Mouse (Mus musculus) liver, embryonic 11.5 days (tissue): ENCODE results near the gene Gba. TPM values are rescaled to one million over a fixed set of nuclear protein-coding genes. Genes with fewer than 3 reads are reported as not detected.

Experiments
- ATAC-seq: fragments of 200-750 bp; cut with Nextera tagmentation; replicated peaks from 2 replicates; pipeline ENCODE4 v1.8.0; 2017; ENCODE audit warnings: moderate number of reproducible peaks, mild to moderate bottlenecking, moderate TSS enrichment, moderate library complexity; ENCODE audit not compliant: low FRiP score
- DNase-seq: peaks from one replicate; pipeline ENCODE4 v3.0.0-alpha.2; 2017; ENCODE audit warnings: low spot score
- H3K27ac ChIP-seq: fragments of 300-500 bp; sonication (generic); 2 replicates; pipeline ENCODE4 v1.5.1; 2014; ENCODE audit warnings: mild to moderate bottlenecking, low read depth, low read length, control low read depth
- H3K27me3 ChIP-seq: fragments of 300-500 bp; sonication (generic); replicated peaks from 2 replicates; pipeline ENCODE4 v1.6.1; 2014; ENCODE audit warnings: low read length, mixed read lengths; ENCODE audit not compliant: control insufficient read depth, insufficient read depth
- H3K36me3 ChIP-seq: fragments of 300-500 bp; sonication (generic); 2 replicates; pipeline ENCODE4 v1.6.1; 2014; ENCODE audit warnings: mild to moderate bottlenecking, low read length, moderate library complexity, mixed read lengths; ENCODE audit not compliant: control insufficient read depth, insufficient read depth
- H3K4me1 ChIP-seq: fragments of 300-500 bp; sonication (generic); replicated peaks from 2 replicates; pipeline ENCODE4 v1.6.1; 2014; ENCODE audit warnings: low read length, mixed read lengths; ENCODE audit not compliant: control insufficient read depth, insufficient read depth
- H3K4me2 ChIP-seq: fragments of 300-500 bp; sonication (generic); 2 replicates; pipeline ENCODE4 v1.6.1; 2014; ENCODE audit warnings: mild to moderate bottlenecking, control low read depth, moderate library complexity
- H3K4me3 ChIP-seq: fragments of 300-500 bp; sonication (generic); 2 replicates; pipeline ENCODE4 v1.5.1; 2014; ENCODE audit warnings: low read depth, low read length, control low read depth
- H3K9ac ChIP-seq: fragments of 300-500 bp; sonication (generic); 2 replicates; pipeline ENCODE4 v1.6.1; 2014; ENCODE audit warnings: low read depth, low read length, control low read depth
- H3K9me3 ChIP-seq: fragments of 300-500 bp; sonication (generic); 2 replicates; pipeline ENCODE4 v1.6.1; 2016; ENCODE audit warnings: low read length, inconsistent platforms, mixed read lengths; ENCODE audit not compliant: control insufficient read depth
- whole genome bisulfite sequencing: fragments of 180-500 bp; shearing (Covaris S2); extraction: QIAGEN DNeasy Blood & Tissue Kit; methylation state at CpG from one replicate; pipeline ENCODE4 v1.1.7; 2014; 5-methylcytosine and 5-hydroxymethylcytosine counted together
- polyA plus RNA-seq: library from polyadenylated mRNA; unstranded; fragments of >200 nt; fragmentation: Nextera tagmentation; extraction: Ambion mirVana; gene quantifications from 2 replicates; pipeline ENCODE4 v1.2.1, GENCODE M21; 2014

The Gba gene
- polyA plus RNA-seq, 1 experiment from 2014 or later: 38.5 TPM

DNA sequence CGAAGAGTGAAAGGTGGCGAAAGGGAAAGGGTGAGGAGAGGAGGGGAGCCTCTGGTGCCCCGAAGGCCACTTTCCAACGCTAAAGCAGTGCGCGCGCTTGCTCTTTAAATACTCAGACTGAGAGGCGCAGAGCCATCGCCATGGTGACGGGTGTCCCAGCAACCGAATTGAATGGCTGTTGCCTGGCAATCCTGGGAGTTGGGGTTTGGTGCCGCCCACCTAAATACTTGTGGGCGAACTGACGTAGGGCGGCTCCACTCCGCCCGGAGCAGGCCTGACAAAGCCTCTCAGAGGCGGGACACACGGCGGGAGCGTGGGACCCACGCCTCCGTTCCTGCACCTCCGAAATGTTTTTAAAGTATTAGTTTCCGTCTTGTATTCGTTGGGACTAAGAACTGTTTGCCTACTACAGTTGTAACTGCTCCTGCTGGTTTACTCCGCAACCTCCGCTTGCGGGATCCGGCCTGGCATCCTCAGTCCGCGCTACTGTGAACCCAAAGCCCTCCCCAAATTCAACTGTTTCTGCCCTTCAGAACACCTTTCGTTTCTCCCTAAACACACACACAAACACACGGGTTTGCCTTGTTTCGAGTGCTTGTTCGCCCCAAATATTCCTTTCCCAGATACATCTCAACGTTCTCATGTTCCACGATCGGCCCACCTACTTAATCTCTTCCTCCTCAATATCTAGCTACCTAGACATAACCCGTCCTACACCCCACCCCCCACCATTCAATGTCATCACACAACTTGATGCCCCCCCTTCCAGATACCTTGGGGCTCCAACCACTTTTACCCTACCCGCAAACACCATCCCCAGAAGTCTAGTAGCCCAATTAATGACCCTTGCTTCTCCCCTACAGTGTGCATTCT, 24.8 kb downstream of the Gba start:
- Histone ChIP-seq H3K9ac (0 out of 2 replicates have a peak overlapping the region, but pooled peaks have one; percentile 9), H3K4me1 (peaks cover 27% of the 10 kb centered on the region), H3K27ac (no peak overlapping the region), H3K27me3 (peaks cover 44% of the 10 kb centered on the region), H3K9me3 (no peaks in the 10 kb centered on the region), H3K4me2 (peak overlapping the region; percentile 69), H3K4me3 (peak overlapping the region; percentile 45), H3K36me3 (no peaks in the 10 kb centered on the region)
- DNase-seq (peak; percentile 79), ATAC-seq (peak; percentile 53)
- 4% methylated on average over 41 of the region's 41 CpGs for WGBS

DNA sequence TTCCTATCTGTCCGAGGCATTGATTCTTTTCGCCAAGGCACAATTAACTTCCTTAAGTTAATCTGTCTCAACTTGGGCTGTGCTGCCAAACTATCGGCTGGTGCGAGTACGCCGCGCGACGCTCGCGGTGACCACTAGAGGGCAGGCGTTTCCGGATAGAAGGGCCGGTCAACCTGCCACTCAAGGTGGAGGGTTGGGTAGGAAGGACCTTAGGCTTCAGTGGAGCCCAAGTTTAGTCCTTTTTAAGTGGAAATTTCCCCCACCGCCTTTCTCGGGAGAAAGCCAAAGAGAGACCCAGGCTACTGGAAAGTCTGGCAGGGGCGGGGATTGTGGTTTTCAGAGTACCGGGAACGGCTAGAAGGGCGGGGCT, 25.4 kb downstream of the Gba start:
- Histone ChIP-seq H3K4me3 (peak overlapping the region; percentile 45), H3K27me3 (peaks cover 44% of the 10 kb centered on the region), H3K36me3 (no peaks in the 10 kb centered on the region), H3K27ac (no peak overlapping the region), H3K4me2 (peak overlapping the region; percentile 69), H3K4me1 (peaks cover 27% of the 10 kb centered on the region), H3K9me3 (no peaks in the 10 kb centered on the region), H3K9ac (0 out of 2 replicates have a peak overlapping the region, but pooled peaks have one; percentile 8)
- DNase-seq (peak; percentile 83), ATAC-seq (peak; percentile 59)
- WGBS: under 1% methylated on average over 20 of the region's 20 CpGs

DNA sequence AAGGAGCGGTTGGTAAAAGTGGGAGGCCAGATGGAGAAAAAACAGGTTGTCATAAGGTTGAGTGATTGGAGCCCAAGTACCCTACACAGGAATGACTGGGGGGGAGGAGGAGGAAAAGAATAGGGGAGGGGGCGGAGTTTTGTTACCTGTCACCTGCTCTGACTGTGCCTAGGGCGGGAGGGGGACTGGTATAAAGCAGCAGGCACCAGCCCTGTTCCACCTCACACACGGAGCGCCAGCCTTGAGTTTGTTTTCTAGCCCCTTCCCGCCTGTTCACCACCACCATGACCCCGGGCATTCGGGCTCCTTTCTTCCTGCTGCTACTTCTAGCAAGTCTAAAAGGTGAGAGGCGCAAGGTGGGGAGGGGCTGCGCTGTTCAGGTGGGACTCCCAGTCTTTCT, 26.1 kb downstream of the Gba start, which contains the start of gene Muc1:
Gene Muc1, plus strand, starts transcription at position 222 of the 400 bp plus-strand sequence.
- Histone ChIP-seq H3K27me3 (peaks cover 44% of the 10 kb centered on the region), H3K9ac (0 out of 2 replicates have a peak within 1 kb of the TSS, but pooled peaks have one; percentile 8), H3K27ac (no peak within 1 kb of the TSS), H3K4me3 (peak within 1 kb of the TSS; percentile 45), H3K36me3 (no peaks in the 10 kb centered on the region), H3K9me3 (no peaks in the 10 kb centered on the region), H3K4me1 (peaks cover 27% of the 10 kb centered on the region), H3K4me2 (peak within 1 kb of the TSS; percentile 69)
- no peak for DNase-seq
- no peak for ATAC-seq
- WGBS: 31% methylated on average over 10 of the region's 10 CpGs

DNA sequence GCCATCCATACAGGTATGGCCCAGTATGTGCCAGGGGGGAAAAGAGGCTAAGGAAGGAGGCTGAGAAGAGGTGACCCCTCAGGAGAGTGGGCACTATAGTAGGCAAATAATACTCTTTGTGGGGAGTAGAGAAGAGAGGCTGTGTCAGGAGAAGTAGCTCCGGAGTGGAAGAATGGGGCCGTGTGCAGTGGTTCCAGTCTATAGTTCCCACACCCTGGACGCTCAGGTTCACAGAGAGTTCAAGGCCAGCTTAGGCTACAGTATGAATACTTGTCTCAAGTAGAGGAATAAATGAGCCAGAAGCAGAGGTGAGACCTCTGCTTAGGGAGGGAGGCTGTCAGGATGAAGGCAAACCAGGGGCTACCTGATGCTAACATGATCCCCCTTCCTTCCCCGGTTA, 26.5 kb downstream of the Gba start:
- Histone ChIP-seq H3K4me1 (peaks cover 27% of the 10 kb centered on the region), H3K36me3 (no peaks in the 10 kb centered on the region), H3K9ac (no peak overlapping the region), H3K4me3 (no peak overlapping the region), H3K9me3 (no peaks in the 10 kb centered on the region), H3K4me2 (peak overlapping the region; percentile 69; the same call in 1 of the 2 replicates), H3K27ac (no peak overlapping the region), H3K27me3 (peaks cover 44% of the 10 kb centered on the region)
- ATAC-seq: no peak
- 59% methylated on average over 4 of the region's 4 CpGs for WGBS
- no peak for DNase-seq

DNA sequence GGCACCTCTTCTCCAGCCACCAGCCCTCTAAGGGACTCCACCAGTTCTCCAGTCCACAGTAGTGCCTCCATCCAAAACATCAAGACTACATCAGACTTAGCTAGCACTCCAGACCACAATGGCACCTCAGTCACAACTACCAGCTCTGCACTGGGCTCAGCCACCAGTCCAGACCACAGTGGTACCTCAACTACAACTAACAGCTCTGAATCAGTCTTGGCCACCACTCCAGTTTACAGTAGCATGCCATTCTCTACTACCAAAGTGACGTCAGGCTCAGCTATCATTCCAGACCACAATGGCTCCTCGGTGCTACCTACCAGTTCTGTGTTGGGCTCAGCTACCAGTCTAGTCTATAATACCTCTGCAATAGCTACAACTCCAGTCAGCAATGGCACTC, 27.8 kb downstream of the Gba start:
- peaks cover 27% of the 10 kb centered on the region for H3K4me1 ChIP-seq
- no peak overlapping the region for H3K27ac ChIP-seq
- DNase-seq: no peak
- H3K27me3 ChIP-seq: peaks cover 36% of the 10 kb centered on the region
- no peak overlapping the region for H3K9ac ChIP-seq
- no peak overlapping the region for H3K4me2 ChIP-seq
- no peak overlapping the region for H3K4me3 ChIP-seq
- no peak for ATAC-seq
- H3K36me3 ChIP-seq: no peaks in the 10 kb centered on the region
- no peaks in the 10 kb centered on the region for H3K9me3 ChIP-seq
- 61% methylated on average over 2 of the region's 2 CpGs for WGBS

- H3K4me2 ChIP-seq: no peak overlapping the region
- no peaks in the 10 kb centered on the region for H3K36me3 ChIP-seq
- H3K9ac ChIP-seq: no peak overlapping the region
- WGBS: 31% methylated on average over 7 of the region's 7 CpGs
- peaks cover 32% of the 10 kb centered on the region for H3K27me3 ChIP-seq
- ATAC-seq (no peak), DNase-seq (no peak)
- H3K4me1 ChIP-seq: peaks cover 21% of the 10 kb centered on the region
- H3K27ac ChIP-seq: no peak overlapping the region
- no peak overlapping the region for H3K4me3 ChIP-seq
- H3K9me3 ChIP-seq: no peaks in the 10 kb centered on the region
Measured at GRCm38 (mm10) chr3:89231345-89231744, 28.6 kb downstream of the Gba start.

- 70% methylated on average over 16 of the region's 16 CpGs for WGBS
Measured at GRCm38 (mm10) chr3:89231772-89232275, 29.1 kb downstream of the Gba start.

GRCm38 (mm10) chr3:89232614-89233013, 29.9 kb downstream of the Gba start:
- H3K27me3 ChIP-seq: peaks cover 21% of the 10 kb centered on the region
- peaks cover 10% of the 10 kb centered on the region for H3K4me1 ChIP-seq
- H3K4me3 ChIP-seq: no peak overlapping the region
- DNase-seq (no peak), ATAC-seq (no peak)
- no peak overlapping the region for H3K9ac ChIP-seq
- WGBS: 73% methylated on average over 6 of the region's 6 CpGs
- H3K4me2 ChIP-seq: no peak overlapping the region
- H3K36me3 ChIP-seq: no peaks in the 10 kb centered on the region
- H3K27ac ChIP-seq: no peak overlapping the region
- no peaks in the 10 kb centered on the region for H3K9me3 ChIP-seq

More at GRCm38 (mm10) chr3:89231772-89232275, 29.1 kb downstream of the Gba start:
- Histone ChIP-seq H3K36me3 (no peaks in the 10 kb centered on the region), H3K27me3 (peaks cover 28% of the 10 kb centered on the region), H3K4me3 (no peak overlapping the region), H3K4me1 (peaks cover 18% of the 10 kb centered on the region), H3K9me3 (no peaks in the 10 kb centered on the region), H3K27ac (no peak overlapping the region), H3K9ac (no peak overlapping the region), H3K4me2 (no peak overlapping the region)
- no peak for ATAC-seq
- no peak for DNase-seq
